Mouse (Mus musculus) erythroblast, embryonic 14.5 days (primary cell): ENCODE results near the gene Vma21-ps.

Experiments used
- GATA1 ChIP-seq: IDR thresholded peaks from 2 replicates; pipeline ENCODE4 v1.6.1; 2012; ENCODE audit warnings: low read length, inconsistent platforms, mixed read lengths
- TAL1 ChIP-seq: IDR thresholded peaks from 3 replicates; pipeline ENCODE4 v1.6.1; 2012; ENCODE audit warnings: low read length, inconsistent platforms, mixed read lengths

DNA sequence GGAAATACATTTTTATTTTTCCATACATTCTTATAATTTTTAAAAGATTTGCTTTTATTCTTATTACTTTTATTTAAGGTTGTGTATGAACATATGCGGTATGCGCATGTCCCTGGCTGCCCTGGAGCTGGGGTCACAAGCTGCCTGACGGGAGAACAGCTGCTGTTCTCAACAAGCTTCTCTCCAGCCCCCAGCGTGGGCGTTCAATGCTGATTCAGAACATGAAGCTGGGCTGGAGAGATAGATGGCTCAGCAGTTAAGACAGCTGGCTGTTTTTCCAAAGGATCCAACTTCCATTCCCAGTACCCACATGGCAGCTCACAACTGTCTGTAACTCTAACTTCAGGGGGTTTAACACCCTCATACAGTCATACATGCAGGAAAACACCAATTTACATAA lies 35.7 kb downstream of the Vma21-ps start:
- TF ChIP-seq TAL1 (no peak), GATA1 (no peak)
